Mouse (Mus musculus) cerebellum, adult 8-10 months (tissue): ENCODE results near the gene Kiz.
A peak's percentile ranks its signal among the peaks of the same experiment; 100 is the strongest.

Experiments used
- DNase-seq: peaks from one replicate; pipeline ENCODE4 v3.0.0; 2022

Kiz gene

GRCm38 (mm10) chr2:146855599-146856039 lies at the start of gene Kiz:
Kiz (plus strand) TSS chr2:146855864.
- peak; percentile 93 for DNase-seq

DNA sequence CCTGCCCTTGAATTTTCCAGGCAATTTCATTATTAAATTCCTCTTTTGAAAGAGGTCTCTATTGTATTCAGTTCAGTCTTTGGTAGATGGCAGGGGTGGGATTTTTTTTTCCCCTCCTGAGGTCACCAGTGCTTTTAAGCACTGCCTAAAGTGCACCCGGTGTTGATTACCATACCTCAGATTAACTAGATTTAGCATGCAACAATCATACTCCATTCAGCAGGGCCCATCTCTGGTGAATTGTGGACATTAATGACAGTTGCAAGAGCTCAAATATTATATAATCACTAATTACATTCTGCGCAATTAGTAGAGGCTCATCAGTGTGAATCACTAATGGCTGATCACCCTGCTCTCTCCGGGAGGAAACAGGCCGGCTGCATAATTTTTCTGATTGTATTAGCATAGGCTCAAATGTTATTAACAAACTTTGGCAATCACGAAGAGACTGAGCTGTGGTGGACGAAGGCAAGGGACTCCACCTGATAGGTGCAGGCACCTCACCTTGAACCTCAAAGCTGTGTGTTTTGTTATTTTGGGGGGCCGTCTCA lies 45.9 kb upstream of the Kiz start:
- DNase-seq = no peak

- no peak for DNase-seq
These were observed 45.0 kb upstream of the Kiz start for GRCm38 (mm10) chr2:146810695-146811094.

GRCm38 (mm10) chr2:146814978-146815377 lies 40.7 kb upstream of the Kiz start:
- DNase-seq = no peak

DNA sequence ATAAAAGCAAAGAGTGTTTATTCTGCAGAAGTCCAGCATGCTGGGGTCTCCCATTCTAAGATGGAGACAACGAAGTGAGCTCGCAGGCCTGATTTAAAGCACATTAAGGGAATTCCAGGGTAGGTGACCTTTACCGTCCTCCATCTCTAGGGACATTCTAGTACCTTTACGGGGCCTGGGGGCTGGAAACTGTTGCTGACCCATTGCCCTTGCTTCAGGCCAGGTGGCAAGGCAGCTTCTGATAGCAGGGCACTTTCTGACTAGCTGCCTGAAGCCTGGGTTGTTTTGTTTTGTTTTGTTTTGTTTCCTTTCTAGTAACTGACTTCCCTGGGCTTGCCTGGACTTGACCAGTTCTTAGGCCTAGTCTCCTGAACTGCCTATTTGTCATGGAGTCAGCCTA lies 36.6 kb upstream of the Kiz start:
- no peak for DNase-seq

DNA sequence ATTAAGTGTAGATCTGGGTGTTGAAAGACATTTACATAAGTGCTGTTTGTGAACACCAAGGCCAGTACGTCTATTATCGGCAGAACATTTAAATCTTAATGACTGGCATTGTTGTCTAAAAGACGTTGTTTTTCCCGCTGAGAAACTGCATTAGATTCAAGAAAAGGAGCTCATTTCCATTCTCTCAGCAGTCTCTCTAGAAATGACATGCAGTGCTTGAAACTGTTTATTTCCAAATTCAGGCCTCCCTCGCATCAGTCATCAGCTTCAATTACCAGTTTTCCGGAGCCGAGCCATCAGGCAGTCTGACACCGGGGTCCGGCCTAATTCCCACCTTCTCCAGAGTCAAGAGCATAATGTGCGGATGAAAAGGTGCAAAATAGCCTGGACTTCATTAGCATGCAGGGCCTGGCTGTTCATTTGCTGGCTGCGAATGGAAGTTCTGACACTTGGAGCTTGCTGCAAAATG lies 32.1 kb upstream of the Kiz start:
- no peak for DNase-seq

GRCm38 (mm10) chr2:146824043-146824442 lies 31.6 kb upstream of the Kiz start:
- DNase-seq = no peak

DNA sequence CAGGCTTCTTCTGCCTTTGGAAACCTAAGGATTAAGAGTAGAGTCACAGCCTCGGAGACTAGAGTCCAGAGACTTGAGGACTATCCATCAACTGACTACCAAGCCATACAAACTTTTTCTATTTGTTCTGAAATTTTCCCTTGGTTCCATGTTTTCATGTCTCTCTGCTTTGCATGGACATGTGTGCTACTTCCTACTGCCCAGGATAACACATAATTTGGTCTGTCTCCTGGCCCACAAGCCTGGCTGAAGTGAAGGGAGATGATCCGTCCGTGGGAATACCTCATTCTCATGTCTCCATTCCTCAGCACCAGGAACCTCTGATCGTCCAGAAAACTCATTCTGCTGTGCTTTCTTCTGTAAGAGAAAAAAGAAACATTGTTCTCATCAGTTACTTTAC lies 27.7 kb upstream of the Kiz start:
- DNase-seq = no peak

- DNase-seq = no peak
These were observed 22.2 kb upstream of the Kiz start for GRCm38 (mm10) chr2:146833222-146834063.

GRCm38 (mm10) chr2:146834064-146834313 lies 21.7 kb upstream of the Kiz start:
- DNase-seq = no peak

- DNase-seq = no peak
These were observed 21.1 kb upstream of the Kiz start for GRCm38 (mm10) chr2:146834314-146835201.

- no peak for DNase-seq
These were observed 20.2 kb upstream of the Kiz start for GRCm38 (mm10) chr2:146835241-146835990.

- no peak for DNase-seq
These were observed 19.4 kb upstream of the Kiz start for GRCm38 (mm10) chr2:146836246-146836645.

GRCm38 (mm10) chr2:146836871-146837550 lies 18.7 kb upstream of the Kiz start:
- DNase-seq = no peak

- DNase-seq = no peak
These were observed 18.0 kb upstream of the Kiz start for GRCm38 (mm10) chr2:146837653-146838052.

DNA sequence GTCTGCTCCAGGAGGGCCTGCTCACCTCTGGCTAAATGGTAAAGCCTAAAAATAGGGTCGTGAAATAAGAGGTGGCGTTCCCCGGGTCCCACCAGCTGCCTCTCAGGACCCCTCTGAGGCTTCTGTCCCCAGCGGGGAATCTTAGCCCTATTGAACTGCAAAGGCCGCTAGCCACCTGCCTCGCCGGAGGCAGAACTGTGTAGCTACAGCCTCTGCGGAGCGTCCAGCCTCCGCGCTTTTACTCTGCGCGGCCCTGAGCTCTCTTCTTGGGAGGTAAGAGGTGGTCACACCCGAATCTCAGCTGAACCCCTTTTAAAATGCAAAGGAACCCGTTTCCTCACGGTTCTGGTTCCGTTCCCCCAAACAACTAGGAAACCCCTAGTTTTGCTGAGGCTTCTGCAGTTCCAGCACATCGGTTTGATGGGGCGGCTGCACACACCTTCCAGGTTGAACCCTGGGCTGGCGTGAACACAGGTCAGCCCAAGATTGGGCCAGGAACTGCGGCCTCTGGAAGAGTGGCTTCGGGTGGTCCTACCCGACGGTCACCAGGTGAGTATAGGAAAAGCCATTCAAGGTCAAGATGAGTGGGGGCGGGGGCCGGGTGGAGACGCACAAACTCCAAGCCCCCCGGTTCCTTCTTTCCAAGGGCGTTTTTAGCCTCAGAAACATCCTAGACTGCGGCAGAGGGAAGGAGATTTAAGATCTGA lies 16.9 kb upstream of the Kiz start:
- DNase-seq = no peak

- no peak for DNase-seq
These were observed 16.2 kb upstream of the Kiz start for GRCm38 (mm10) chr2:146839303-146840030.

DNA sequence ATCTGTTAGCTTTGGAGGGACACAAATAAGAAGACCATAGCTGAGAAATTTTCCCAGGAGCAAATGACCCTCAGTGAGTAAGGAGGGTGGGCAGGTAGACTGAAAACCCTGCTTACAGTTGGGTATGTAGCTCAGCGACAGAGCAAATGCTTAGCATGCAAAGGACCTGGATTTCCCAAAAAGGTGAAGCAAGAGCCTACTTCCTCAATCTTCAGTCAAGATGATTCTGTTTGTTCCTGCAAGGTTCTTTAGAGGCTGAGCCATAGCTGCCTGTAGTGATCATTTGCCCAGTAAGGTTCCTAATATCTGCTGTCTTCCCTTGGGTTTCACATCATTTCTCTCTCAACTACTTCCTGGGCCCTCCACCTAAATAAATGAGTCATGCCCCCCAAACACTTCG lies 7.8 kb upstream of the Kiz start:
- no peak for DNase-seq

- no peak for DNase-seq
These were observed 456 bp downstream of the Kiz start for GRCm38 (mm10) chr2:146856120-146856519.

DNA sequence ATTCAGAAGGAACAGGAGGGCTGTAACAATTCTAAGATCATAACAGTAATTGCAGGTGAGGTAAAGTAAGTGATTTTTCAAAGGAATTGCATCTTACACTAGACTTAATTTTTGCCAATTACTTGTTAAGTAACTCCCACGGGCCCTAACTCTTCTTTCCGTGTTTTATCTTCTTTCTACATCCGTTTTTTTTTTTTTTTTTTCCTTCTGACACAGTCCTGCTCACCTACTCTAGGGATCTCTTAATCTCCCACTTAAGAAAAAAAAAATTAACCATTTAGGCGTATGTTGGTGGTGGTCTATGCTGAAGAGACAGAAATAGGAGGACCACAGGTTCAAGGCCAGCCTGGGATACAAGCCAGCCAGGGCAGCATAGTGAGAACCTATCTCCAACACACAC lies 1.2 kb downstream of the Kiz start:
- no peak for DNase-seq

DNA sequence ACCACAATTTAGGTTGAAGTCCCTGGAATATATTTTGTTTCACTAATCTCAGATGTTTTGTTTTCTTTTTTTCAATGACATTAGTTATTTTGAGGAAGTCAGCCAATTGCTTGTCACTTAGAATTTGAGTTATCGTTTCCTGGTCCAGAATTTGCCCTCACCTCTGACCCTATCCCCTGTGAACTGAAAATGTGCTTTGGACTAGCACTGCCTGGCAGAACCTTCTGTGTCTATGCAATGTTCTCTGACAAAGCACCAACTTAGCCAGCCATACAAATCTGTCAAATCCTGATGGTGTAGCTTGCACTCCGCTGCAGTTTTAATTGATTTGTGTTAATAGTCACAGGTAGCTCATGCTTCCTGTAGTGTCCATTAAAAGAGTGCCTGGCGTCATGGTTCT lies 10.1 kb downstream of the Kiz start:
- DNase-seq = no peak
